Mouse (Mus musculus) neural tube, embryonic 15.5 days (tissue): ENCODE results near the gene Tox2. TPM values are rescaled to one million over a fixed set of nuclear protein-coding genes. Genes with fewer than 3 reads are reported as not detected.

ENCODE experiments used
- ATAC-seq: fragments of 200-750 bp; cut with Nextera tagmentation; 2 replicates; pipeline ENCODE4 v1.8.0; 2017; ENCODE audit warnings: mild to moderate bottlenecking, moderate TSS enrichment, moderate library complexity; ENCODE audit not compliant: low FRiP score
- H3K27ac ChIP-seq: fragments of 300-500 bp; sonication (generic); replicated peaks from 2 replicates; pipeline ENCODE4 v1.5.1; 2015; ENCODE audit warnings: mild to moderate bottlenecking, inconsistent platforms
- H3K27me3 ChIP-seq: fragments of 300-500 bp; sonication (generic); replicated peaks from 2 replicates; pipeline ENCODE4 v1.6.1; 2015; ENCODE audit warnings: inconsistent platforms
- H3K36me3 ChIP-seq: fragments of 300-500 bp; sonication (generic); 2 replicates; pipeline ENCODE4 v1.6.1; 2015; ENCODE audit warnings: inconsistent platforms
- H3K4me1 ChIP-seq: fragments of 300-500 bp; sonication (generic); 2 replicates; pipeline ENCODE4 v1.6.1; 2015; ENCODE audit warnings: inconsistent platforms
- H3K4me2 ChIP-seq: fragments of 300-500 bp; sonication (generic); 2 replicates; pipeline ENCODE4 v1.6.1; 2015; ENCODE audit warnings: inconsistent platforms, mild to moderate bottlenecking, moderate library complexity
- H3K4me3 ChIP-seq: fragments of 300-500 bp; sonication (generic); replicated peaks from 2 replicates; pipeline ENCODE4 v1.5.1; 2015; ENCODE audit warnings: mild to moderate bottlenecking, inconsistent platforms
- H3K9ac ChIP-seq: fragments of 300-500 bp; sonication (generic); replicated peaks from 2 replicates; pipeline ENCODE4 v1.6.1; 2015; ENCODE audit warnings: mild to moderate bottlenecking, inconsistent platforms
- H3K9me3 ChIP-seq: fragments of 300-500 bp; sonication (generic); replicated peaks from 2 replicates; pipeline ENCODE4 v1.6.1; 2016; ENCODE audit warnings: inconsistent platforms
- WGBS: fragments of 180-500 bp; shearing (Covaris S2); methylation state at CpG from one replicate; pipeline ENCODE4 v1.1.7; 2015; ENCODE audit warnings: mixed read lengths; 5-methylcytosine and 5-hydroxymethylcytosine counted together
- polyA plus RNA-seq: library from polyadenylated mRNA; unstranded; fragments of >200 nt; fragmentation: Nextera tagmentation; extraction: Ambion mirVana; gene quantifications from 2 replicates; pipeline ENCODE4 v1.2.1, GENCODE M21; 2015

Tox2 gene
- polyA plus RNA-seq, 1 experiment from 2014 or later, result 23.4 TPM

DNA sequence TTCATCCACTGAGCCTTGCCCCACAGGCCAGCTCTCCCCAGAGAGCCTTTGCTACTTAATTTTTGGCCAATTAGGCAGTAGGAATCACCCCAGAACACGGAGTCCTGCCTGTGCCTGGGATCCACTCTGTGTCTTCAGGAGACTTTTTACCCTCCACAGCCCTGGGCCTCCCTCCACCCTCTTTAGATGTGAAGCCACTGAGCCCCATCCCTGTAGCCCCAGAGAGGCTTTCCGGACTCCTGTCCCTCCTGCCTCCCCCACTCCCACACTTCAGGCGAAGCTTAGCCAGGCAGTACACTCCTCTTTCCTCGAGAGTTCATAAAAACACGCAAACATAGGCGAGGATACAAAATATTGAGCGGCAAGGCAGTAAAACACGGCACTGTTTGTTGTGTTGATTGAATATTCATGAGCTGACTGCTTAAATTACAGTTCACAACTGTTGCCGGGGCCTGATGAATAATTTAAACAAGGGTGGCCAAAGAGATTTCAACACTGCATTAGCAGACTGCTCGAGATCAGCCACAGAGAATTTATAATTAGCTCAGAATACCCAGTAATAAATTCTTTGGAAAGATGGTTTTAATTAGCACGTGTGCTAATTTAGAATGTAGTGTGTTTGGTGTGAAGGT is 94.2 kb downstream of the Tox2 start:
- 13% methylated on average over 11 of the region's 11 CpGs for WGBS
- ATAC-seq, result peak; percentile 43; the same call in 1 of the 2 replicates
- H3K9me3 ChIP-seq, result no peaks in the 10 kb centered on the region
- H3K9ac ChIP-seq, result no peak overlapping the region
- peak overlapping the region; percentile 29; the same call in 1 of the 2 replicates for H3K4me2 ChIP-seq
- H3K4me3 ChIP-seq, result no peak overlapping the region
- H3K4me1 ChIP-seq, result peaks cover 54% of the 10 kb centered on the region
- H3K36me3 ChIP-seq, result no peaks in the 10 kb centered on the region
- H3K27ac ChIP-seq, result peak overlapping the region; percentile 49; the same call in 1 of the 2 replicates
- H3K27me3 ChIP-seq, result peaks cover 53% of the 10 kb centered on the region

DNA sequence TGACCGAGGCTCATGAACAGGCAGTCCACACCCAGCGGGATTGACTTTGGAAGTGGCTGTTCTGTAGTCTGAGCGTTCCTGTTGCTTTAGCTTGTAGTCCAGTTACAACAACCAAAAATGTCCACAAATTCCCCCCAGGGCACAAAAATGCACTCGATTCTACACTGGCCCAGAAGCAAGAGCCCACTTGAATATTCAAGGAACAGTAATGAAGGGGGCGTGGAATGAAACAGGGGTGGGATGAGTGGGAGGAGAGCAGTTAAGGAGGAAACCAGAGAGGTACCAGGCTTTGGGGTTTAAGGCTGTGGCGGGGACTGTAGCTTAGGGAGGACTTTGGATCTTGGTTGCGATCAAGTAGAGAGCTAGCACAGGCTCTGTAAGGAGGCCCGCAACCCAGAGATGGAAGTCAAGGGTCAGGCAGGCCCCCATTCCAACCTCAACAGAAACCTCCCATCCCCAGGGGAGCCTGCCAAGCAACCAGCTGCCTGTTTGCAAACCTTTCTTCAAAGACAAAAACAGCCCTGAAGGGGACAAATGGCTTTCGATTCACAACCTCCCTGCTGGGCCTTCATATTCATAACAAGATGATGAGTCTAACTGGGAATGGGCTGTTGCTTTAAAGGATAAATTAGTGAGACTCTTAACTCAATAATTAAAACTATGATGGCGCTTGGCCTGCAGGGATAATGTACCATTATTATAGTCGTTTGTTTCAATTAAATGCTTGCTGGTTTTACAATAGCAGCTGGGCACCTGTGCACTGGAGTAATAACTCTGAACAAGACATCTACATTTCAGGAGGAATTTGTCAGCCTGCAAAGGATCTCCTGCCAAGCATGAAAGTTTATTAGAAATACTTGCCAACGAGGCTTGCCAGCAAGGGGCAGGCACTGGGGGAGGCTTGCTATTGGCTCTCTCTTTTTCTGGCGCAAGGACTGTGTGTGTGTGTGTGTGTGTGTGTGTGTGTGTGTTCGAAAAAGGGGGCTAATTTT is 97.4 kb downstream of the Tox2 start:
- Histone ChIP-seq H3K9ac (no peak overlapping the region), H3K4me1 (peaks cover 64% of the 10 kb centered on the region), H3K4me2 (no peak overlapping the region; the same call in 1 of the 2 replicates), H3K27me3 (peaks cover 59% of the 10 kb centered on the region), H3K36me3 (no peaks in the 10 kb centered on the region), H3K9me3 (no peaks in the 10 kb centered on the region), H3K4me3 (no peak overlapping the region), H3K27ac (peak overlapping the region; percentile 60)
- WGBS, result 21% methylated on average over 14 of the region's 14 CpGs
- peak; percentile 54 for ATAC-seq

- Histone ChIP-seq H3K27ac (peak overlapping the region; percentile 60; the same call in 1 of the 2 replicates), H3K4me1 (peaks cover 57% of the 10 kb centered on the region)
- 62% methylated on average over 5 of the region's 5 CpGs for WGBS
These were observed 98.7 kb downstream of the Tox2 start for GRCm38 (mm10) chr2:163301641-163302040.

DNA sequence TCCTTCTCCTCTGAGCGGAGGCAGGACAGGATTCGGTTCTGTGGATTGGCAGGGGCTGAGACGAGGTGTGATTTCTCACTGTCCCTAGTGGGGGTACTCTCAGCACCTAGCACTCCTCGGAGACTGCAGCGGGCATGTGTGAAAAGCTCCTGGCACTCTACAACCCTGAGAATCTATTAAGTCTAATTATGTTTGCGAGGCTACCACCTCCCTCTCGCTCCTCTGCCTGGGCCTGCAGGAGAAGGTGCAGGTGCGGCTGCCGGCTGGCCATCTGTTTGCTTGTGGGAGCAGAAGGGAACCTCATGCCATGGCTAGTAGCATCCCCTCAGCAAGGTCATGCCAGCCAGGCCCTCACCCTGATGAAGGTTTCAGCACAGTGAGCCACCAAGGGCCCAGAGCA is 100.1 kb downstream of the Tox2 start:
- Histone ChIP-seq H3K9me3 (no peaks in the 10 kb centered on the region), H3K4me2 (no peak overlapping the region), H3K4me1 (peaks cover 43% of the 10 kb centered on the region), H3K4me3 (no peak overlapping the region), H3K9ac (no peak overlapping the region), H3K27me3 (peaks cover 39% of the 10 kb centered on the region), H3K27ac (no peak overlapping the region), H3K36me3 (no peaks in the 10 kb centered on the region)
- 32% methylated on average over 9 of the region's 9 CpGs for WGBS
- ATAC-seq, result no peak

More at GRCm38 (mm10) chr2:163301641-163302040, 98.7 kb downstream of the Tox2 start:
- ATAC-seq, result no peak
- Histone ChIP-seq H3K27me3 (peaks cover 52% of the 10 kb centered on the region), H3K9ac (no peak overlapping the region), H3K36me3 (no peaks in the 10 kb centered on the region), H3K4me2 (no peak overlapping the region), H3K9me3 (no peaks in the 10 kb centered on the region), H3K4me3 (no peak overlapping the region)

DNA sequence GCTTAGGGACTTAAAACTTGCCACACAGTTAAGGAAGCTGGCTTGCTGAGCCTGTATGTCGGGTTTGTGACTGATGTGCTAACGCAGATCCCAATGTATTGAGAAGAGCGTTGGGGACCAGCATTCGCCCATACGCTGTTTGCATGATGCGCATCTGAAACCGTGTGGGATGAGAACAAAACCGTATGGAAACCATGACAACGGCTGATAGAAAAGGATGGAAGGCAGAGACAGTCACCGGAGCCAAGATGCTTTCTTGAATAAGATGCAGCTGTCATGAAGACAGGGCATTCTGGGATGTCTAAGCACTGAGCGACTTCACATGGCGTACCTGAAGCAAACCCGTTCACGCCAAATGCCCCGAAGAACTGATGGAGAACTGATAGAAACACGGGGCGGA is 106.5 kb downstream of the Tox2 start:
- Histone ChIP-seq H3K9ac (no peak overlapping the region), H3K4me2 (no peak overlapping the region), H3K27me3 (peaks cover 33% of the 10 kb centered on the region), H3K9me3 (no peaks in the 10 kb centered on the region), H3K36me3 (no peaks in the 10 kb centered on the region), H3K4me3 (no peak overlapping the region), H3K27ac (no peak overlapping the region), H3K4me1 (no peaks in the 10 kb centered on the region)
- ATAC-seq, result no peak
- 65% methylated on average over 17 of the region's 17 CpGs for WGBS

DNA sequence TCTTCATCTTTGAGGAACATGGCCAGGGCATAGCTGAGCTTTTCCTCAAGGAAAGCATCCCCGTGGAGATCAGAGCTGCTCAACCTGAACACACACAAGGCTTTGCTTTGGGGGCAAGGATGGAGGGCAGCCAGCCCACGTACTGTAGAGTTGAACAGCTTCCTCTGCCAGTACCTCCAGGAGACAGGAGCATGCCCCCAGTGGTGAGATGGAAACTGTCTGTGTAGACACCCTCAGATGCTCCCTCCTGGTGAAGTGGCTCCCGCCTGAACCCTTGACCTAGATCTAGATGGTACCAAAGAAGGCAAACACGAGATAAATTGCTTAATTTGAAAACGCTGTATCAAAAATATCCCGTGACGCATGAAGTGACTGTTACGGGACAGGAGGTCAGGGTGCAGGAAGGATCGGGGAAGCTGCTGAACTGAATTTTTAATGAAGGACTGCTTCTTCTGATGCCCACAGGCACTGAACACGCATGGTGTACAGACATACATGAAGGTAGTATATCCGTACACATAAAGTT is 107.3 kb downstream of the Tox2 start:
- ATAC-seq, result no peak
- no peaks in the 10 kb centered on the region for H3K9me3 ChIP-seq
- no peaks in the 10 kb centered on the region for H3K4me1 ChIP-seq
- 82% methylated on average over 11 of the region's 11 CpGs for WGBS
- no peak overlapping the region for H3K9ac ChIP-seq
- H3K4me3 ChIP-seq, result no peak overlapping the region
- H3K27ac ChIP-seq, result no peak overlapping the region; the same call in 1 of the 2 replicates
- H3K27me3 ChIP-seq, result peaks cover 33% of the 10 kb centered on the region
- H3K4me2 ChIP-seq, result no peak overlapping the region
- no peaks in the 10 kb centered on the region; the same call in 1 of the 2 replicates for H3K36me3 ChIP-seq

GRCm38 (mm10) chr2:163317281-163317680 is 114.4 kb downstream of the Tox2 start:
- H3K9me3 ChIP-seq, result no peaks in the 10 kb centered on the region
- WGBS, result 84% methylated on average over 4 of the region's 4 CpGs

DNA sequence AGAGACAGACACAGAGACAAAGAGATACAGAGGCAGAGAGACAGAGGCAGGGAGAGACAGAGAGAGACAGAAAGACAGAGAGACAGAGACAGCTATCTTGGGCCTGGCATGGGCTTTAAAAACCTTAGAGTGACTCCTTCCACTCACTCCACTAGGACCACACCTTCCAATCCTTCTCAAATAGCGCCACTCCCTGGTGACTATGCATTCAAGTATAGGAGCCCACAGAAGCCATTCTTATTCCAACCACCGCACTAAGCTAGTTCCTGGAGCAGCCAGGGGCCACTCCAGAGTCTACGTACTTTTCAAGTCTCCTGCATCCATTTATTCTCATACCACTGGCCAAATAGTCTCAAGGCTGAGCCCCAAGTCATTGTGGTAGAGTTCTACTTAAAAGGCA is 115.9 kb downstream of the Tox2 start:
- H3K36me3 ChIP-seq, result no peaks in the 10 kb centered on the region; the same call in 1 of the 2 replicates
- peaks cover 17% of the 10 kb centered on the region; the same call in 1 of the 2 replicates for H3K27me3 ChIP-seq
- no peaks in the 10 kb centered on the region for H3K4me1 ChIP-seq
- 92% methylated on average over 3 of the region's 3 CpGs for WGBS
- H3K4me2 ChIP-seq, result no peak overlapping the region
- H3K27ac ChIP-seq, result no peak overlapping the region
- ATAC-seq, result no peak
- no peak overlapping the region for H3K9ac ChIP-seq
- no peaks in the 10 kb centered on the region for H3K9me3 ChIP-seq
- H3K4me3 ChIP-seq, result no peak overlapping the region

More at GRCm38 (mm10) chr2:163317281-163317680, 114.4 kb downstream of the Tox2 start:
- Histone ChIP-seq H3K4me1 (no peaks in the 10 kb centered on the region), H3K4me2 (no peak overlapping the region), H3K9ac (no peak overlapping the region), H3K27me3 (peaks cover 17% of the 10 kb centered on the region; the same call in 1 of the 2 replicates), H3K27ac (no peak overlapping the region), H3K4me3 (no peak overlapping the region), H3K36me3 (no peaks in the 10 kb centered on the region; the same call in 1 of the 2 replicates)
- no peak for ATAC-seq

- Histone ChIP-seq H3K4me2 (no peak overlapping the region), H3K9ac (no peak overlapping the region), H3K4me3 (no peak overlapping the region), H3K27me3 (peaks cover 13% of the 10 kb centered on the region; the same call in 1 of the 2 replicates), H3K36me3 (no peaks in the 10 kb centered on the region), H3K4me1 (no peaks in the 10 kb centered on the region), H3K27ac (no peak overlapping the region), H3K9me3 (no peaks in the 10 kb centered on the region)
- no peak for ATAC-seq
- WGBS, result 48% methylated on average over 1 of the region's 1 CpGs
These were observed 120.2 kb downstream of the Tox2 start for GRCm38 (mm10) chr2:163323163-163323562.

DNA sequence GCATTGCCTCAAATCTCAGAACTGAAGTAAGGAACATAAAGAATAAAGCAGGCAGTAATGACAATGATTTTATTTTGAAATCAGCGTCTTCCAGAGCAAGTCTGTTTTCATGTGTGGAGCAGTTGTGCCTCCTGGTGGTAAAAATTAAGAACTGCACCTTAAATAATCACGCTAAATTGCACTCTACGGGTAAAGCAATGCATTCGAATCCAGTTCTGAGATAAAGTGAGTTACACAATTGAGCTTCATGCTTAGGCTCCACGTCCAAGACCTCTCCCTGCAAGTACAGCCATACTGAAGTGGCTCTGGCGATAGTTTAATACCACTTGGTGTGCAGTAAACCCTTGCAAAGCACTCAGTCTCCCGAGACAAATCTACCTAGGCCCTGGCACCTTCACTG is 127.8 kb downstream of the Tox2 start:
- no peak overlapping the region for H3K27ac ChIP-seq
- H3K9ac ChIP-seq, result no peak overlapping the region
- ATAC-seq, result no peak; the same call in 1 of the 2 replicates
- H3K4me2 ChIP-seq, result no peak overlapping the region
- no peaks in the 10 kb centered on the region for H3K36me3 ChIP-seq
- no peak overlapping the region for H3K4me3 ChIP-seq
- H3K9me3 ChIP-seq, result no peaks in the 10 kb centered on the region
- WGBS, result 28% methylated on average over 7 of the region's 7 CpGs
- H3K27me3 ChIP-seq, result peaks cover 37% of the 10 kb centered on the region
- H3K4me1 ChIP-seq, result no peaks in the 10 kb centered on the region

DNA sequence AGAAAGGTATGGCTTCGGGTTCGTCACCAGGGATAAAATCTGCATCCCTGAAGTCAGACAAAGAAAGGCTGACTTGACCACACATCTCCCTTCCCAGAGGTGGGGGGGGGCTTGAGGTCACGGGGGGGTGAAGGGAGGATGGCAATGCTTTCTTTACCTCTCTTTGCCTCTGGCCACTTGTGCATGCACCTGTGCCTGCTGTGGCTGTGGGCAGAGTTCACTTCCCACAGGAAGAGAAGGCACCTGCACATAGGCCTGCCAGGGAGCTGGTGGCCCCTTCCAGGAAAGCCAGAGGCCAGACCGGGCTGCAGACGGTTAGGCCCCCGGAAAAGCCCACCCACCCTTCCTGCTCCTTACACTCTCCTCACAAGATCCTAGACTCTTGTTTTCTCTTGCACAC is 128.5 kb downstream of the Tox2 start:
- Histone ChIP-seq H3K4me2 (no peak overlapping the region), H3K4me1 (no peaks in the 10 kb centered on the region), H3K9ac (no peak overlapping the region), H3K36me3 (no peaks in the 10 kb centered on the region), H3K9me3 (no peaks in the 10 kb centered on the region), H3K27me3 (peaks cover 44% of the 10 kb centered on the region), H3K4me3 (no peak overlapping the region), H3K27ac (no peak overlapping the region)
- WGBS, result 76% methylated on average over 6 of the region's 6 CpGs
- ATAC-seq, result no peak
